Mouse (Mus musculus): ENCODE measurements around the gene Jam3. TPM values are rescaled to one million over a fixed set of nuclear protein-coding genes. Genes with fewer than 3 reads are reported as not detected.
A peak's percentile ranks its signal among the peaks of the same experiment; 100 is the strongest.
"Not testable (repeated sequence)": the region's sequence is repeated elsewhere in the genome, so short reads cannot be mapped to it uniquely, and the experiment has no call there.

Gene Jam3
- polyA plus RNA-seq, 1 experiment from 2014 or later = 5.7 TPM

DNA sequence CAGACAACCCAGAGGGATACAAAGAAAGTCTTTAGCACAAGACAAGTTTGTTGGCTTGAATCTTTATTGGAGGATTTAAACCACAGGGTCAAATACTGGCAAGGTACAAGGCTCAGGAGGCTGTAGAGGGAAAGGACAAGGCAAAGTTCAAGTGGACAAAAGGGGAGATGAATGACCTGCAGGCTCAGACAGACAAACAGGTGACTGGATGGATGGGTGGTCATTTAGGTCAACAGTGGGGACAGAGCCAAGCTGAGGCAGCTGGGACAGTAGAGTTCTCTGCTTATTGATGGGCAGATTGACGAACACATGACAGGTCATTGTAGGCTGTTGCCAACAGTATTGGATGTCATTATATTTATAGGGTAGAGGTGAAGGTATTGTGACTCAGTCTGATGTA is 11.8 kb upstream of the Jam3 start:
- WGBS (ENCODE audit: insufficient replicate concordance) = 52% methylated on average over 1 of the region's 1 CpGs
- no peak overlapping the region for H3K4me2 ChIP-seq
- no peaks in the 10 kb centered on the region for H3K36me3 ChIP-seq
- no peak overlapping the region for H3K4me3 ChIP-seq (replicated peaks)
- ATAC-seq (ENCODE audit: low read depth) = no peak
- DNase-seq = no peak
- no peak overlapping the region for H3K27ac ChIP-seq
- no peak overlapping the region for H3K9ac ChIP-seq
- H3K4me1 ChIP-seq (replicated peaks) = no peaks in the 10 kb centered on the region
- no peaks in the 10 kb centered on the region for H3K9me3 ChIP-seq (replicated peaks)
- no peaks in the 10 kb centered on the region for H3K27me3 ChIP-seq

DNA sequence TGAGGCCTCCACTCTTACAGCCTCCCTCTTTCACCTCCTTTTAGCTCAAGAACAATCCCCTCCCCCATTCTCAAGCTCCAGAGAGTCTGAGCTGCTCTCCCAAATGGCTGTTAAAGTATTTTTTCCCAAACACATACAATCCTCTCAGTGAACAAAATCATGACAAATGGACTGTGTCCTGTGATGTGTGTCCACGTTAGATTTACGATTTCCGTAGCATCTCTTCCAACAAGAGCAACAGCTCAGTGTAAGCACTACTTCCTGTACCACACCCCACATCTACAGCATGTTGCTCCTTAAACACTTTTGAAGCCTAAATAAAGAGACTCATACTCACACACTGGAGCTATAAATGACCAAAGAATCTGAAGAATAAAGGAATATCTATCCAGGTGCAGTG is 10.4 kb upstream of the Jam3 start:
- 70% methylated on average over 3 of the region's 3 CpGs for WGBS (ENCODE audit: insufficient replicate concordance)
- no peaks in the 10 kb centered on the region for H3K9me3 ChIP-seq (replicated peaks)

DNA sequence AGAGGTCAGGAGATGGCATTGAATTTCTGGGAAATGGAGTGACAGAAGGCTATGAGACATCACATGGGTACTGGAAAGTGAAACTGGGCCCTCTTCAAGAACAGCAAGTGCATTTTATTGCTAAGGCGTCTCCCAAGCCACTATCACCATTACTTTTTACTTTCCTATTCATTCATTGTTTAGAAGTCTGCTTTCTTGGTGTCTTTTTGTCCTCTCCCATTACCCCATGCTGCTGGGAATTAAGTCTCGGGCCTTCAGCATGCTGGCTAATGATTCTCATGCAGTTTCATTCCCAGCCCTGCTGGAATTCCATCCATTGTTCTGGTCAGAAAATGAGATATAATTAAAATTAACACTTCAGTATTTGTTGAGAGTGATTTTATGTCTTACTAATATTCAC is 9.7 kb upstream of the Jam3 start:
- H3K9me3 ChIP-seq (replicated peaks) = no peaks in the 10 kb centered on the region
- no peaks in the 10 kb centered on the region for H3K27me3 ChIP-seq
- no peak for DNase-seq
- H3K4me3 ChIP-seq (replicated peaks) = no peak overlapping the region
- no peaks in the 10 kb centered on the region for H3K4me1 ChIP-seq (replicated peaks)
- WGBS (ENCODE audit: insufficient replicate concordance) = 52% methylated on average over 2 of the region's 2 CpGs
- no peak for ATAC-seq (ENCODE audit: low read depth)
- no peaks in the 10 kb centered on the region for H3K36me3 ChIP-seq
- H3K9ac ChIP-seq = no peak overlapping the region
- no peak overlapping the region for H3K4me2 ChIP-seq
- no peak overlapping the region for H3K27ac ChIP-seq

More for the DNA sequence above, 10.4 kb upstream of the Jam3 start:
- Histone ChIP-seq H3K27me3 (no peaks in the 10 kb centered on the region), H3K4me1 (replicated peaks) (no peaks in the 10 kb centered on the region), H3K9ac (no peak overlapping the region), H3K4me3 (replicated peaks) (no peak overlapping the region), H3K36me3 (no peaks in the 10 kb centered on the region), H3K27ac (no peak overlapping the region), H3K4me2 (no peak overlapping the region)
- ATAC-seq (ENCODE audit: low read depth) = no peak
- DNase-seq = no peak

DNA sequence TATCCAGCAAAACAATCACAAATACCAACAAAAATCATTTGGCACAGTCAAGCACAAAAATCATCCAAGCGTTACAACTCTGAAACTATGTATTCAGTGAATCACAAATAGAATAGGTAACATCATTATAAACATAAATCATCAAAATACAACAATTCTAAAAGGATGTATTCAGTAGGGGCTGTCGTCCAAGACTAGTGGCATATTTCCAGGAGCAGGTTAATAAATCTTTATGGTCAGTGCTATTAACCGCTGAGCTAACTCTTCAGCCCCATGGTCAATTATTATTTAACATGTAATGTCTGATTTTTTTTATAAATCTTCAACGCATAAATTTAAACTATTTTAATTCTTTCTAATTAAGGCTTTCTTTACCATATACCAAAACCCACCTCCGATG is 8.4 kb upstream of the Jam3 start:
- H3K36me3 ChIP-seq; H3K4me2 ChIP-seq; H3K4me3 ChIP-seq (replicated peaks); H3K27me3 ChIP-seq; H3K27ac ChIP-seq; ATAC-seq (ENCODE audit: low read depth); DNase-seq; H3K9ac ChIP-seq; H3K4me1 ChIP-seq (replicated peaks); H3K9me3 ChIP-seq (replicated peaks): not testable (repeated sequence)
- 58% methylated on average over 5 of the region's 5 CpGs for WGBS (ENCODE audit: insufficient replicate concordance)

DNA sequence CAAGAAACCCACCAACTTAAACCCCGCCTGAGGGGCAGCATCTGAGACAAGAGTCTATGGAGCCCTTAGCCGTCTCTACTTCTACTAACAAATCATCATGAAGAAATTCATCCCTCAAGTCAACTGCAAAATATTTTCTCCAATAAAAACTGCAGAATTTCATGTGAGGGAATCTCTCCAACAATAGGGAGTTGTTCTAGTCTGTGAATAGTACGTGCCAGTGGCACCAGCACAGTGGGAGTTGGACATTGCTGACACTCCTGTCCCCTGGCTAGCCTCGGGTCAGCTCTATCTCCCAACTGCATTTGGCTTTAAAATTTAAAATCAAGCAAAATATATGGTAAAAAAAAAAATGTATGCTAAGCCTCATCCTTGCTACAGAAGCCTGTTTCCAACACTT is 1.4 kb downstream of the Jam3 start:
- no peaks in the 10 kb centered on the region for H3K36me3 ChIP-seq
- no peak overlapping the region for H3K9ac ChIP-seq
- no peak overlapping the region for H3K4me3 ChIP-seq (replicated peaks)
- no peak for ATAC-seq (ENCODE audit: low read depth)
- no peaks in the 10 kb centered on the region for H3K9me3 ChIP-seq (replicated peaks)
- H3K27ac ChIP-seq = no peak overlapping the region
- WGBS (ENCODE audit: insufficient replicate concordance) = 63% methylated on average over 4 of the region's 4 CpGs
- peaks cover 7% of the 10 kb centered on the region; the same call in 1 of the 2 replicates for H3K4me1 ChIP-seq (replicated peaks)
- no peak overlapping the region for H3K4me2 ChIP-seq
- peaks cover 35% of the 10 kb centered on the region for H3K27me3 ChIP-seq
- DNase-seq = no peak

DNA sequence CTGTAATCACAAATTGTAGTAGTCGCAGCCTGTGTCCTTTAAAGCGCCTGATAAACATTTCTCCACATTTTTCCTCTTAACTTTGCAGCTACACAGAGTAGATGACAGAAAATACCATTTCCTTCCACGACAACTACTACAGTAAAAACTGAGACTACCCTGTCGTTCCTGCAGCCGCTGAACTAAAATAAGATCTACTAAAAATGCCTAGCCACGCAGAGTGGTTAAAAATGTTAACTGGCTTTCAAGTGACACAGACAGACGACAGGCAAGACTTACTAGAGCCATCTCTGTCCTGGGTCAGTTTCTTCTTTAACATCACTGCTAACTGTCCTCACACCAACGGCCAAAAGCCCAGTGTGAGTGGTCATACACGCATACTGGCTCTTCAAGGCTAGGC is 5.4 kb downstream of the Jam3 start:
- Histone ChIP-seq H3K36me3 (no peaks in the 10 kb centered on the region), H3K4me1 (replicated peaks) (peaks cover 10% of the 10 kb centered on the region; the same call in 1 of the 2 replicates), H3K9ac (no peak overlapping the region), H3K4me2 (no peak overlapping the region), H3K4me3 (replicated peaks) (no peak overlapping the region), H3K27ac (no peak overlapping the region), H3K9me3 (replicated peaks) (no peaks in the 10 kb centered on the region), H3K27me3 (peaks cover 20% of the 10 kb centered on the region)
- WGBS (ENCODE audit: insufficient replicate concordance) = 47% methylated on average over 9 of the region's 9 CpGs
- DNase-seq (no peak), ATAC-seq (ENCODE audit: low read depth) (no peak)

DNA sequence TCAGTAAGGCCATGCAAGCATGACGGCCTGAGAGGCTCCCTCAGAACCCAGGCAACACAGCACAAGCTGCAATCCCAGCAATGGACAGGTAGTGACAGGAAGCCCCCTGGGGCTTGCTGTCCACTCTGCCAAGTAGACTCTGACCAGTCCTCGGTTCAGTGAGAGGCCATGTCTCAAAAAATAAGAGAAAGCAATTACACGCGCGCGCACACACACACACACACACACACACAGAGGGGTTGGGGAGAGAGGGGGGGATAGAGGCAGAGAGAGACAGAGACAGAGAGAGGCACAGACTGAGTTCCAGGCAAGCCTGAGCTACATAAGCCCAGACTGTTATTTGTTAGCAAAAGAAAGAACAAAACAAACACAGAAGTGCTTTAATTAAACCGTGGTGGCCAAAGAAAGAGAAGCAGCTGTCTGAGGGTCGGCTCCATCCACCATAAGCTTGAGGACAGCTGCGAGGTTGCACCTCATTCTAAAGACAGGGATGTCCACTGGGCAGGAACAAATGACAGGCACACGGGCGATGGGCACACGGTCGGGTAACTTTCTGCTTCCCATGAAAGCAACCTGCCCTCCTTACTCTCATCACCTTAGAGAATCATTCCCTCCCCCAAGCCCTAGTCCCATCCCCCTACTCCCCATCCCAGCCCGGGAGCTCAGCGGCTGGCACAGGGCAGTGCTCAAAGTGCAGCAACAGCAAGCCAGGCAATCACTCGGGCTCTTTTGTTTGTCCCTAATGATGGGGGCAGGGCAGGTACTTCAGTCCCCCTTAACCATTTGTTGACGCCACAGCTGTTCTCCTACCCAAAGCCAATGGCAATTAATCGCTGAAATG is 6.4 kb downstream of the Jam3 start:
- peaks cover 6% of the 10 kb centered on the region; the same call in 1 of the 2 replicates for H3K4me1 ChIP-seq (replicated peaks)
- 0 out of 2 replicates have a peak overlapping the region, but pooled peaks have one; percentile 21 for H3K4me2 ChIP-seq
- WGBS (ENCODE audit: insufficient replicate concordance) = 56% methylated on average over 18 of the region's 18 CpGs
- no peaks in the 10 kb centered on the region for H3K9me3 ChIP-seq (replicated peaks)
- DNase-seq (no peak), ATAC-seq (ENCODE audit: low read depth) (no peak)
- no peak overlapping the region for H3K9ac ChIP-seq
- H3K27me3 ChIP-seq = peaks cover 10% of the 10 kb centered on the region
- no peak overlapping the region for H3K4me3 ChIP-seq (replicated peaks)
- H3K36me3 ChIP-seq = no peaks in the 10 kb centered on the region
- no peak overlapping the region for H3K27ac ChIP-seq

DNA sequence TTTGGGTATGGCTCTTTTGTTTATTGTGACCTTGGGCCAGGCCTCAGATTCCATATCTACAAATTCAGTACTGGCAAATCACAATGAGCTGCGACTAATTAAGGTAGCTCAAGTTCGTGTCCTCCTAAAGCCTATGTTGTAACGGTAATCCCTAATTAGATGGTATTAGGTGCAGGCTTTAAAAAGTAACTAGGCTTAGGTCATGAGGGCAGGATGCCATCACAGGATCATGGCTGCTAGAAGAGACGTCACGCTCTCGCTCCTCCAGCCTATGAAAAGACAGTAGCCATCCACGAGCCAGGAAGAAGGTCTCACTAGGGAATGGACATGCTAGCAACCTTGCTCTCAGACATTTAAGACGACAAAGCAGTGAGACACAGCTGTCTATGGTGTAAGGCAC is 7.3 kb downstream of the Jam3 start:
- Histone ChIP-seq H3K27ac (no peak overlapping the region), H3K4me3 (replicated peaks) (no peak overlapping the region), H3K9ac (no peak overlapping the region), H3K36me3 (no peaks in the 10 kb centered on the region), H3K4me2 (no peak overlapping the region), H3K9me3 (replicated peaks) (no peaks in the 10 kb centered on the region), H3K27me3 (0 out of 2 replicates have a peak, but pooled peaks cover 1% of the 10 kb centered on the region), H3K4me1 (replicated peaks) (peaks cover 6% of the 10 kb centered on the region; the same call in 1 of the 2 replicates)
- DNase-seq = no peak
- 74% methylated on average over 8 of the region's 8 CpGs for WGBS (ENCODE audit: insufficient replicate concordance)
- no peak for ATAC-seq (ENCODE audit: low read depth)

DNA sequence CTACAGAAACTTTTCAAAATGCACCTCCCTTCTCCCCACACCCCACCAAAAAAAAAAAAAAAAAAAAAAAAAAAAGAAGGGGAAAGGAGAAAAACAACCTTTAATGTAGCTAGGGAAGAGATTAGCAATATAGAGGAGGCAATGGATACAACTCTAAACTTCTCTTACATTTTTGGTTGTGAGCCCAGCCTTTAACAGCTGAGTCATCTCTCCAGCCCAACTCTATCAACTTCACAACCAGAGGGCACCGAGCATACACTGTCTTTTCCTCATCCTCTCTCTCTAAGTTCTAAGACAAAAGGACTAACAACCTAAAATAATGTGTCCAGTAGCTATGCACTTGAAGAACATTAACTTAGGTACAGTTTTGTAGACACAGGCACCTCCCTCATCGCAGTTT is 8.4 kb downstream of the Jam3 start:
- DNase-seq = no peak
- Histone ChIP-seq H3K36me3 (no peaks in the 10 kb centered on the region), H3K27me3 (no peaks in the 10 kb centered on the region), H3K4me1 (replicated peaks) (peaks cover 6% of the 10 kb centered on the region; the same call in 1 of the 2 replicates), H3K9ac (no peak overlapping the region), H3K27ac (no peak overlapping the region), H3K9me3 (replicated peaks) (no peaks in the 10 kb centered on the region), H3K4me3 (replicated peaks) (no peak overlapping the region), H3K4me2 (no peak overlapping the region)
- ATAC-seq (ENCODE audit: low read depth) = no peak
- WGBS (ENCODE audit: insufficient replicate concordance) = 73% methylated on average over 2 of the region's 2 CpGs

DNA sequence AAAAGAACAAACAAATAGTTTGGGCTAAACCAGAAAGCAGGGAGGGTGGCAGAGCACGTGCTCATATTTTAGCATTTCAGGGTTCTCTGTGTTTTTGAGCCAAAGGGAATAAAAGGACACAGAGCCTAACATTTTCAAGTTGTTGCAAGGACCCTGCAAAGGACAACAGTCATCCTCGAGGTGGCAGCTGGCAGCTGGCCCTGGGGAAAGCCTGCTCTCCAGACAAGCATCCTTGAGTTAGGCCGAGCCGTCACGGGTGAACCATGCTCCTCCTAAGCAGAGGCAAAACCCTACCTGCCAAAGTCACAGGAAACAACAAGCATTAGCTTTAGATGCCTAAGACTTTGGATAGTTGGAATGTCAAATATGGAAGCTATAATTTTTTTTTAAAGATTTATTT is 10.2 kb downstream of the Jam3 start:
- DNase-seq = no peak
- no peaks in the 10 kb centered on the region for H3K36me3 ChIP-seq
- H3K9me3 ChIP-seq (replicated peaks) = no peaks in the 10 kb centered on the region
- H3K27ac ChIP-seq = no peak overlapping the region
- H3K4me2 ChIP-seq = no peak overlapping the region
- peaks cover 6% of the 10 kb centered on the region; the same call in 1 of the 2 replicates for H3K4me1 ChIP-seq (replicated peaks)
- H3K27me3 ChIP-seq = no peaks in the 10 kb centered on the region
- ATAC-seq (ENCODE audit: low read depth) = no peak
- 66% methylated on average over 5 of the region's 5 CpGs for WGBS (ENCODE audit: insufficient replicate concordance)
- H3K9ac ChIP-seq = no peak overlapping the region
- H3K4me3 ChIP-seq (replicated peaks) = no peak overlapping the region

DNA sequence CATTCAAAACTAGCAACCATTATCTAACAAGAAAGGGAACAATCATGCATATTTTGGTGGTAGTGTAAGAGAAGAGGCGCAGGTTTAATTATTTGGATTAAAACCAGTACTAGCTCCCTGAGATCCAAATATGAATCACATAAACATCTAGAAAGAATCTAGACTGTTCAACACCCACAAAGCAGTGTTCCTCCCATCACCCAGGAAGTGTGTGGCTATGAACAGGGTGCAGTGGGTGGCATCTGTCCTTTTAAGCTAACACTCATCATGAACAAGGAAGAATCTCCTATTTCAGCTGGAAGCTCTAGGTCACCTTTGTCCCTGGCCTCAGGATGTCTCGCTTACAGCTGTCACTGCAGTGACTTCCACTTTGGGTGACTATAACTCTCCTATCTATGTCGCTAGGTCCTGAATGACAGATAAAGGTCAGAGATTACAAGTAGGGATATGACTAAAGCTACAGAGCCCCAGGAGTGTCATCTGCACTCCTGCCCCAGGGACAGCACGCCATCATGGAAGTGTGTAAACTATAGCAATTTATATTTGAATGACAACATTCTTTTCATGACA is 10.9 kb downstream of the Jam3 start:
- Histone ChIP-seq H3K9me3 (replicated peaks) (no peaks in the 10 kb centered on the region), H3K4me3 (replicated peaks) (no peak overlapping the region), H3K4me2 (no peak overlapping the region), H3K9ac (no peak overlapping the region), H3K27ac (no peak overlapping the region), H3K27me3 (no peaks in the 10 kb centered on the region), H3K36me3 (no peaks in the 10 kb centered on the region), H3K4me1 (replicated peaks) (peaks cover 6% of the 10 kb centered on the region; the same call in 1 of the 2 replicates)
- DNase-seq (no peak), ATAC-seq (ENCODE audit: low read depth) (no peak)
- 49% methylated on average over 4 of the region's 4 CpGs for WGBS (ENCODE audit: insufficient replicate concordance)

Data from liver, embryonic 13.5 days (tissue).